Mouse (Mus musculus) kidney, adult 18-20 months (tissue): ENCODE results near the gene Tbxas1.
A peak's percentile ranks its signal among the peaks of the same experiment; 100 is the strongest.

Source experiments
- DNase-seq: peaks from one replicate; pipeline ENCODE4 v3.0.0; 2021

Gene Tbxas1

DNA sequence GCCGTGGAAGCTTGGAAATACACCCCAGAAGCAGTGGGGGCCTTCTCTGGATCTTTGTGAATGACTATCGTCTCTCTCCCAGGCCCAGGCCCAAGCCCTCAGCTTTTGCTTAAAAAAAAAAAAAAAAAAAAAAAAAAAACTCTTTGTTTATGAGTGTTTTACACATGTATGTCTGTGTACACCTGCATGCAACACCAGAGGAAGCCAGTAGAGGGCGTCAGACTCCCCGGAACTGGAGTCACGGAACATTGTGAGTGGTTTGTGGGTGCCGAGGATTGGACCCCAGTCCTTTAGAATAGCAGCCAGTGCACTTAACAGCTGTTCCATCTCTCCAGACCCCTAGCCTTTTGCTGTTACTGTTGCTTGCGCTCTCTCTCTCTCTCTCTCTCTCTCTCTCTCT, 50.5 kb downstream of the Tbxas1 start:
- DNase-seq = no peak

DNA sequence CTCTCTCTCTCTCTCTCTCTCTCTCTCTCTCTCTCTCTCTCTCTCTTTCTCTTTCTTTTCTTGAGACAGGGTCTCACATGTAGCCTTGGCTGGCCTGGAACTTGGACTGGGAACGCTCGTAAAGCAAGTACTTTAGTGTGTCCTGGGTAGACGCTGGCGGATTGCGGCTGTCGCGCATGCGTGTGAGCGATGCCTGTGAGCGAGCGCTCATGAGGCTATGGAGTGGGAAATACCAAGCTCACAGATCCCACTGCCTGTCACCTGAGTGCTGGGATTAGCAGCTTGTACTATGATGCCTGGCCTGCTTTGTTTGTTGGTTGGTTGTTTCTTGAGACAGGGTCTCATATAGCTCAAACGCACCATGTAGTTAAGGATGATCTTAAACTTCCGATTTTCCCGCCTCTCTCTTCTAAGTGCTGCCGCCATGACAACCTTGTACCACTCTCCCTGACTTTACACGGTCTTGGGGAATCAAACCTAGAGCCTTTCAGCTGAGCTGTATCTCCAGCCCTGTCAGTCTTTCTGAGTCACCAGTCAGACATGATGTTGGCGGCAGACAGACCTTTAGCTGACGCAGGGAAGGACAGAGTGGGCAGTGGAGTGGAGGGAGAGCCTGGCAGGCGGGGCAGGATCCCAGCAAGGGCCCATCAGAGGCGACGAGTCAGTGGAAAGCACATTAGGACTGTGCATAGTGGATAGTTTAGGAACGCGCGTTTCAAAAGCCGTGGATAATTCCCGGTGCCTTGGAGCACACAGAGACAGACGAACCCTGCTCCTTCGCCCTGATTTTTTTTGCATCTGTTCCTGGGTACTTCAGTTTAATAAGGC, 51.1 kb downstream of the Tbxas1 start:
- no peak for DNase-seq

DNA sequence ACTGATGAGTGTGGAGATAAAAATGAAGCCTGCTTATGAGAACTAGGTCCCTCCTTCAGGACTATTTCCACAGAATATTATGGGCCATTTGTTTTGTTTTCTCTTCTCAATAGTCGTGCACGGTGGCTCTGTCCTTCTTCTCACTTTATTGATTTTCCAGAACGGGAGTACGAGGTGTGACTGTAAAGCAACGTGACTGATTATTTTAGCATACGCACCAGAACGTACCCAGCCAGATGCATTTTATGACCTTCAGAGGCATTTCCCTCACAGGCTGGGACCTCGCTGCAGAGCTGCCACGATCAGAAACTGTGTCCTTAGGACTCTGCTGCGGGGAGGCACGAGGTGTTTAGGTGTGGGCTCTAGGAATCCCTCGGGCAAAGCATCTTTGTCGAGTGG, 51.8 kb downstream of the Tbxas1 start:
- DNase-seq = no peak

DNA sequence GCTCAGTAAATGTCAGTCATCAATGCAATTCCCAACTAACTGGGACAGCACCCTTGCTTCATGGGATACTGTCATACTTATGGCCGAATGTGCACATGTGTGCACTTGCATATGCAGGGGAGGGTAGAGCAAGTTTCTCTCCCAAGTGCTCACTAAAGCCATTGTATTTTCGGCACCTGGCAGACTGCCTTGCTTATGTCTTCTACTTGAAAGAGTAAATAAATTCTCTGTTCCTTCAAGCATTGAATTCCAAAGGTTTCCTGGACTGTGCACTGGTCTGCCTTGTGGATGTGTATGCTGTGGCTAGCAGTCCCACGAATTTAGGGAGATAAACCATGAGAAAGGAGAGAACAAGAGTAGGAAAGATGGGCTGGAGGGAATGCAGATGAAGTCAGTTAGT, 53.3 kb downstream of the Tbxas1 start:
- no peak for DNase-seq

DNA sequence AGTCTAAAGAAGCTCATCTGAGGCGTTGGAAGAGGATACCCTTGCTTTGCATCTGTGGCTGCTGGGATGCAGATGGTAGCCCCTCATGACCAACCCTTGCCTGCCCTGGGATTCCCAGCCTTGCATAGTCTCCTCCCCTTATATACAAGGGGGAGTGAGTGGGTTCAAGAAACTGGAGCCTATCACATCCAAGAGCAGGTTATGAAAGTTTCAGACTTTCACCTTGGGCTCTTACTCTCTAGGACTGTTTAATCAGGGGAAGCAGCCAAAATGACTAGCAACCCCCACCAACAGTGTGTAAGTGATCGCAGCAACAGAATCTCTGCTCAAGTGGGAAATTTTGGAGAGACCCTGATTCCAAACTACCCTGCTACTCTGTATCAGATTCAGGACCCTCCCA, 60.8 kb downstream of the Tbxas1 start:
- no peak for DNase-seq

DNA sequence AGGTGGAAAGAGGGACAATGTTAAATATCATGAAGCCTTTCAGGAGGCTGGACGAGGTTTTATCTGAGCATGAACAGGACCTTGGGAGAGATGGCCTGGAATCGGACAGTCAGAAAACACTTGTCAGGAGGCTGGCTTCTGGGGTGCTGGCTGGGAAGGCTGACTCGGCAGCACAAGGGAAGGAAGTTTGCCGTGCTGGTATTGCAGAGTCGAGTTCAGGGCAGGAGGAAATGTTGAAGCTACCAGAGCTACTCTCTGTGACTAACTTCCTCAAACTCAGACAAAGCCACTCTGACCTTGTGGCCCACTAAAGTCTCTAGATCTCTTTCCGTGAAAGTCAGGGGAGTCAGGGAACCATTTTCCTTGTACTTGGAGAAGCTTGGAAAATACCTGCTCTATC, 63.2 kb downstream of the Tbxas1 start:
- no peak for DNase-seq

DNA sequence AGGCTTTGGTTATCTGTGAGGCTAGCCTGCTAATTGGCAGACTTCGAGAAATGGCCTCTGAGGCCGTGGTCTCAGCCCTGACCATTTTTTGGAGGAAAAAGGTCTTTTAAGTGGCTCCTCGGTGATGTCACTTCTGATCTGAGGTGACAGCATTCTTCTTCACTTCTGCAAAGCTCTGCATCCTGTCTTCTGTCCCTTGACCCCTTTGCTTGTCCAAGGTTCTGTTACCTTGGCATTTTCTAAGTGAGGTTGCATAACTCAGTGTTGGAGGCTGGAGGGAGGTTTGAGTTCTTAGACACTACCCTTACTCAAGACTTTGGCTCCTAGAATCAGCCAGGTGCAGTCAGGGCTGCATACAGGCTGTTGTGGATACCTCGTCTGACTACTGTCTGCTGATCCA, 63.9 kb downstream of the Tbxas1 start:
- DNase-seq = no peak

DNA sequence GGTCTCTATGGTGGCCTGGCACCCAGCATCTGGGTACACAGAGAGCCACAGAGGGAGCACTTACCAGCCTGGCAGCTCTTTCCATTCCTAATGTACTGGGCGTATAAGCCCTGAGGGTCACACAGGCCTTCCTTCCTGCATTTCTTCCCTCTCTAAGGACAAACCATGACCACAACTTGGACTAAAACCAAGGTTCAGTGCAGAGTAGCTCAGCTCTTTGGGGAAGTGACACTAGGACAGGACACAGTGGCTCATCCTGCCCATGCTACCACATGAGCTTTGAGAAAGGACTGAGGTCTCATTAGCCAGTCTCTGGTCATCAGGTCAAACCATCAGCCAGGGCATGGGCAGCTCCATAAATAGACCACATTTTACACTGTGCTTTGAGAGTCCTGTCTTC, 65.8 kb downstream of the Tbxas1 start:
- no peak for DNase-seq

DNA sequence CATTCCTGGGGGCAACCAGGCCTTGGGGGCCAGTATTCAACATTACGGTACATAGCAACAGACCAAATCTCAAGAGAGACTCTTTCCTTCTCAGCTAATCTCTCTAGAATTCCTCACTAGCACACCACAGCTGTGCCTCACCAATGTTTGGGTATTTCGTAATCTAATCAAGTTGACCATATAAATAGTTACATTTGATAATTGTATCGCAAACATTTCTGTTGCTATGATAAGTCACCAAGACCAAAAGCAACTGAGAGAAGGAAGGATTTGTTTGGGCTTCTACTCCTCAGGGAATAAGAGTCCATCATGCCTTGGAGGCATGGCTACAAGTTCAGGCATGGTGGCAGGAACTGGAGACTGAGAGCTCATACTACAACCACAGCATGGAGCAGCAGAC, 67.6 kb downstream of the Tbxas1 start:
- DNase-seq = no peak

DNA sequence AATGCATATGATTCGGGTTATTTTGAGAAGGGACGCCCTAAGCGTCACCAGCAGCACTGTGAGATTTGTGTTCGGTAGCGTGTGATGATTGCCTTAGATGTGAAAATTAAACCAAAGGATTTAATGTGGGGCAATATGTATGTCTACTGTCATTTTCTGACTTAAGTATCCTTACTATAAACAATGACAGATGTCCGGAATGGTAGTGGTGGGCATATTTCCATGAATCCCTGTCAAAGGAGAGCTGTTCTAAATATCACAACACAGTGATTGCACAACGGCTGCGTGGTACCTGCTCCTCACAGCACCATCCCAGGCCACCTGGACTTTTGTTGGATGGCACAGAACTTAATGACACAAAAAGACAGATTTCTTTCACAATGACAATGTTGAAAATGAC, 69.2 kb downstream of the Tbxas1 start:
- no peak for DNase-seq

DNA sequence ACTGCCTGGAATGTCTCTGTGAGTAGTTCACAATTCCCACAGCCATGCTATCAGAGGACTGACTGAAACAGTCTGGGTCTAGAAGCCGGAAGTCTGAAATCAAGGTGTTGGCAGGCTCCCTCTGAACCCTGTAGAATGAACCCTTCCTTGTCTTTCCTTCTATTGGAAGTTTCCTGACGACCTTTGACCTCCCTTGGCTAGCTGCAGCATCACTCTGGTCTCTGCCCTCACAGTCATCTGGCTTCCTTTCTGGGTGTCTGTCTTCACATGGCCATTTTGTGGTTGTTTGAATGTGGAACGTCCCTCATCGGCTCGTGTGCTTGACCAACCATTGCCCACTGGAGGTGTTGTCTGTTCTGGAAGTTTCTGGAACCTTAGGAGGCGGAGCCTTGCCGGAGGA, 69.6 kb downstream of the Tbxas1 start:
- no peak for DNase-seq

DNA sequence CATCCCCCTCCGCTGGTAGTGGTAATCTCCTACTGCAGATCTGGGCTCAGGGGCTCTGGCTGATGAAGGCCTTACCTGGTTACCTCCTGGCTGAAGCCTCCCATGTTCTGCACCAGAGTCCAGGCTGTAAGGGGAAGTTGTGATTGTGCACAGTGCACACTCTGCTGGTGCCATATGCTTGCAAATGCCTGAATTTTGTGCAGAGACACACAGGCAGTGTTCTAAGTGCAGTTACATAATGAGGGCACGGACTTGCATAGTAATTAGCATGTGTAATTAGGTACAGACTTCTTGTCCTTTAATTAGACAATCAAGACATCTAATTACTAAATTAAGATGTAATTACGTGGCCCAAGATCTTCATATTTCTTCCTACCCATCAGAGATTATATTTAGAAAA, 70.5 kb downstream of the Tbxas1 start:
- no peak for DNase-seq

DNA sequence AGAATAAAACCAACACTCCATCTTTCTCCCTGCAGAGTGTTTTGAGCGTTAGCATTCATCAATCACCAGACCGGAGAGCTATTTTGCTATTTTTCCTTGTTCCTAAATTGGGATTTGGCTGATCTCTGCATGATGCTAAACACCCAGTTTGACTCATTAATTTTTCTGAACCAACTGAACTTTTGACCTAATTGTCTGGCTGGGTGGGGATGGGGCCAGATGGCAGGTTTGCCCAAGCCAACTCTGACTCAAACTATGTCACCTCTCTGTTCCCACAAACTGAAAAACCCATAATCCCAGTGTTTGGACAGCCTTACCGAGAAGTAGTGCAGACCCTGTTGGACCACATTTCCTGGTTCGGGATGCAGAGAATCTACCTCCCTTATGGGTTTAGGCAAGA, 72.1 kb downstream of the Tbxas1 start:
- DNase-seq = no peak

DNA sequence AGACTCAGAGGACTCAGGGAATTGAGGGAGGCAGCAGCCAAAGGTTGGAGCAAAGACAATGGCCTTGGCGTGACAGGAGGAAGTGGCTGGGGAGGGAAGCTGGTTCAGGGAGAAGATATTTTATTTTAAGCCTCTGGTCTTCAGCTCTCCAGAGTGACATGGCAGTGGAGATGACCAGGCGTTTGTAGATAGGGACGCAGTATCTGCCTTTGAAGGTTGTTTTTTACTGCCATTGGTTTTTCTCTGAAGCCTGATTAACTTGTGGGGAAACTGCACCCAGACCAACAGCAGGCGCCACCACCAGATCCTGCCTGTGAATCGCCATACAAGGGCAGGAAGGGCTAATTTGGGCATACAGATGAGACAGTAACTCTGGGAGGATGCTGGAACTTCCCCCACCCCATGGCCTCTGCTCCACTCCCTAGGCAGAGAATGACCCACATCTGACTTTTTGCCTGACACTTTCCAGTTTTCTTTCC, 74.5 kb downstream of the Tbxas1 start:
- no peak for DNase-seq

DNA sequence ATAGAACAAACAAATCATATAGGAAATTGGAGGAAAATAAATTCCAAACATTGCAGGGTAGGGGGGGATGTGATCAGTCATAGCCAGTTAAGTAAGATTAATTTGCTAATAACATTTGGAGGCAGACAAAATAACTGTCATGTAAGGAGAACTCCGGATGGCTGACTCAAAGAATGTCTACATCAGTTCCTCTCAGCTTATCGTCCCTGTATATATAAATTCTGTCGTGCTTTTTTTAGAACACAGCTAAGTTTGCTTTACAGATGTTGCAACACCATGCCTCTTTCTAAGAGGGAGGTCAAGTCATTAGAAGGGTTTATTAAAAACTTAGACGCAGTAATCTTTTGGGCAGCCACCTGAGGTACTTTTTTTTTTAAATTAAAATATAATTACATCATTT, 75.1 kb downstream of the Tbxas1 start:
- DNase-seq = no peak

DNA sequence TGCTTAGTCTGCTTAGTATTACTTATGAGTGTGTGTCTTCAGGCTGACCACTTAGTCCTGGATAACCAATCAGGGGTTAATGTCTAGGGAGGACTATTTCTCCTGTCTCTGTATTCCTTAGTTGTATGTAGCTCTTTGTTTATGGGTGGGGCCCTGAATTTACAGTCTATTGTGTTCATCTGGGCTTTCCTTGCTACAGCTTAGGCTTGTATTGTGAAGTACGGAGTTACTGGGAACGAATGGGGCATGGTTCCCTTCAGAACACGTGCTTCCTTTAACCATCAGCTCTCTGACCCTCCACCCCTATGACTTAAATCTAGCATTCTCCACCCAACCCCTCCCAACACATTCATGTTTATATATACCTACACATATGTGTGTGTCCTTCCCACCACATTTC, 75.6 kb downstream of the Tbxas1 start:
- DNase-seq = no peak

DNA sequence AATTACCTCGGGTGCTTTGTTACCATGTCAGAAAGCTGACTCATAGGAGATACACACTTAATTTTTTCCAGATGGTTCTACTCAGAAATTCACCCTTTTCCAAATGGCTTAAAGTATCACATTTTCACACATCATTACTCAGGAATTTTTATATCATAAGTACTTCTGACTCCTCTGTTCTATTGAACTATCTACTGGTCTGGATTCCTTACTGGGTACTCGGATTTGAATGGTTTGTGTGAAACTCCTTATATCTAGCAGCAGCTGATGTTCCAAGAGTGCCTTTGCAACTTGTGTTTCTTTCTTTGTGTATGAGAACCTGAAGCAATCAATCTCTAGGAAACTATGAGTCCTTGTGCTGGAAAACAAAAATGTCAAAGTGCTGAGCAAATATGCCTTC, 81.4 kb downstream of the Tbxas1 start:
- no peak for DNase-seq

DNA sequence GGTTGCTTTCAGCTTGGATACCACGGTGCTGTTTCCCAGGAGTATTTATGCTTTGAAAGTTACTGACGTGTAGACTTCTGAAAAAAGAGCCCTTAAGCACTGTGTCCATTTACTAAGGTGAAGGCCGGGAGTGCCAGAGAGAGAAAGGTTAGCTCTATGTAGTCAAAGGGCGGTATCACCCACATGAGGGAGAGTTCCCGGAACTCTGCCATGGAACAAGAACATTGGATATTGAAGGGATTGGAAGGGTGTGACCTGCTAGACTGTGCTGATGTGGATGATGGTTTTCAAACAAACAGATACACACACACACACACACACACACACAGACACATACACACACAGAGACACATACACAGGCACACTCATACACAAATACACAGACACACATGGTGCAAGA, 82.0 kb downstream of the Tbxas1 start:
- DNase-seq = peak; percentile 12

DNA sequence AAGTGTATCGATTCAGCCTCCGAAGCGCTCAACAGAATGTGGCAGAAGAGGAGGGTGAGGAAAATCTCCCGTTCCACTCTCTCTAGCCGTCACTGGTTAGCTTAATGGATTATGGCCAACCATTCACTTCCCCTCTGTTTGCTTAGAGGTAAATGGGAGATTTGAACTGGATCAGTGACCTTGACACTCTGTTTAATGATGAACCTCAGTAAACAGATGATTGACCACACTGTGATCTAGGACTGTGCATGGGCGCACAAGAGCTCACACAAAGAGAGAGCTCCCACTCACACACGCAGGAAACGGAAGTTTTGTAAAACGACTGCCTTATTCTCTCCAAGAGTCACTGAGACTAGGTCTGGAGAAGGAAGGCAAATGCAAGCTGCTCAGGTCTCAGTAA, 84.3 kb downstream of the Tbxas1 start:
- DNase-seq = peak; percentile 7

DNA sequence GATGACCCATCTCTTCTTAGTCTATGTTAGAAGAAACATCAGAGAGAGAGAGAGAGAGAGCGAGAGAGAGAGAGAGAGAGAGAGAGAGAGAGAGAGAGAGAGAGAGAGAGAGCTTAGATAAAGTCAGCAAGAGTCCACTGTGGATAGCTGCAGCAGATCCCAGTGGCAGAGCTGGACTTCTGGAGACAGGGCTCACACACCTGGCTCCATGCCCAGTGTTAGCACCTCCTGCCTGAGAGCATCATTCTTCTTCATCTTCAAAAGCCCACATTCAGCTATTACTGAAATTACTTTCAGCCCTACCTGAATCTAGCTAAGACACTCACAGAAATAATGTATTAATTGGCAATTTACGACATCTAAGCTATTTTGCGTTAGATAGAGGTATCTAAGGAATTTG, 85.2 kb downstream of the Tbxas1 start:
- peak; percentile 21 for DNase-seq

DNA sequence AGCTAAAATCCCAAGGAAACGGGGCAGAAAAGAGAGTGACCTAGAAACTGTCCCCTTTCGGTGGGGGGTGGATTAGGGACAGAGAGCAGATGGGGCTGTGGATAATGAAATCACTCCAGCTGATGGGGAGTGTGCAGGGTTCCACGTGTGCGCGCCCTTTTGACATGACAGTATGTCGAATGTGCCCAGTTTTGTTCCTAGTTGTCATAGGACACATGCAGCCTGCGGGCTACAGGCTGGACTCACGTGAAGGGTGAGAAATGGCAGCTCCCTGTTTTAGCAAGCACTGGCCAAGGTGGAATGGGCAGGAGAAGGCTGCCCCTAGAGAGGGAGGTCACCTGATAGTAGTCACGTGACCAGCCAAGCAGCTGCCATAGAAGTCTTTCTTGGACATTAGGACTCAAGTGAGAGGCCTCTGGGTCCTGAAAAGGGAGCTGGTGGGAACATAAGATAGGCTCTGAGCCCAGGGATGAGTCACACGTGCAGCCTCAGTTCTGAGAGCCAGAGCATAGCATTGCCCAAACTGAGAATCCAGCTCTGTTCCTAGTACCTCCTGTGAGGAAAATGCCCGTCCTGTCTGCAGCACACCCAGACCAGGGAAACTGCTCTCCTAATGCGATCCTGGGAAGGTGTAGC, 85.7 kb downstream of the Tbxas1 start:
- peak; percentile 36 for DNase-seq

DNA sequence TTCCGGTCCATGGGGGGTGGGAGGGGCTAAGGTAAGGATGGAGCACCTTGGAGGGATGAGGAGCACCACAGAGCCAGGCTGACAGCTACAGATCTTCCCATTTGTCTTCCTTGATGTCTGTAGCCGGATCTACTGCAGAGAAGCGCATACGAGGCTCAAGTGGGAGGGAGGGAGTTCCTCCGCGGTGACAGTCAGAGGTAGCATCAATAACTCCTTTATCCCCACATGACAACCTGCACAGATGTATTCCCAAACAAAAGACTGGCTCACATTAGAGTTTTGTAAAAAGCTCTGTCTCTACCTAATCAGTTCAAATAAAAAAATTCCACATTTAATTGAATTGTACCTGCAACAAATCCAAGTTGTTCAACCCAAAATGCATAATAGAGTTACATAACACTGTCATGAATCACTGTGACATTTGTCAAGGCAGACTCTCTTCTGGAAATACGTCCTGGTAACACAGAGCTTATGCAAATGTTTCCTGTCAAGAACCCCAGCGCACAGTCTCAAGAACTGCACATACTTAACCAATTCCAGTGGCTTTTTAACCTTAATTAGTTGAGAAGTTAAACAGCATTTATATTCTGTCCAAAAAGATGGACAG, 86.3 kb downstream of the Tbxas1 start:
- no peak for DNase-seq

DNA sequence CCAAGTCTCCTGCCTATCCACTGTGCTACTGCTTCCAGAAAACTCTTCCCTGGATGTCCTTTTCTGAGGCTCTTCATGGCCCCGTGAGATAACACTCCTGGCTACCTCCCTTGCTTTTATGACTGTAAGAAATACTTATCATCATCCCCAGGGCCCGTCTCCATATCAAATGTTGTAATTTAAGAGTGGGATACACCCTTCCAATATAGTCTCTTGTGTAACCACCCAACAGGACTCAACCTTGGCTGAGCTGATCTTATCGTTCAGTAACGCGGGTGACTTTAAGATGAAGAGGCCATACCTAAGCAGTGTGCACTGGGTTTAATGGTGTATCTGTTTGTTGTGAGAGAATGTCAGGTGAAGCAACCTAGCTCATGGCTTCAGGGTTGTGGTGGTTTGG, 91.6 kb downstream of the Tbxas1 start:
- DNase-seq = no peak

DNA sequence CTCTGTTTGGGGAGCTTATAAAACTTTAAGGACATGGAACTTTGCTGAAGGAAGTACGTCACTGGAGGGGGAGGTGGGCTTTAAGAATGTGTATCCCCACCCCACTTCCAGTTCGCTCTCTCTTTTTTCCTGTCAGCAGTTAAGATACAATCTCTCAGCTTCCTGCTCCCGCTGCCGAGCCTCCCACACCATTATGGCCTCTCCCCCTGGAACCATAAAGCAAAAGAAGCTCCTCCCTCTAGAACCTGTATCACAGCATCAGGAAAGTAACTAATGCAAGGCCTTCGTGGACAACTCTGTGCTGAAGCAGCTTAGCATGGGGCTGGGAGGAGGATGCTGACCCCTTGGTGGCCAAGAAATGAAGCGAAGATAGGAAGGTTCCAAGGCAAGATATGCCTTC, 92.1 kb downstream of the Tbxas1 start:
- no peak for DNase-seq
